20 mouse cellular contexts compared by ENCODE assay signal in the genomic region with DNA sequence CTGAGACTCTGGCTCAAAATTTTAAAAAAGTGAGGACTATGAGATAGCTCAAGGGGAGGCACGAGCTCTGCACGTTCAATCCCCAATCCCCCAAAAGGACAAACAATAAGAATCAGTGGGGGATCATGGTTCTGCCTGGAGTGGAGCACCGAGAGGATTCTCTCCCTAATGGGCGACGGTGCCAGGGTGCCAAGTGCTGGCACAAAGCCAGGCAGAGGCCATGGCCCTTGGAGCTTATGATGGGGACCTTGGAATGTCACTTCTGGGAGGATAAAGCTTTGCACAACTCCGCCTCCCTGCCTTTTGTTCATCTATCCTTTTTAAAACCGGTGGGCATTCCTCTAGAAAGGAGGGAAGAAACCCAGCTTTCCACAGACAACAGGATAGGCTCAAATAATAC. TPM values are rescaled to one million over a fixed set of nuclear protein-coding genes. Genes with fewer than 3 reads are reported as not detected.
A peak's percentile ranks its signal among the peaks of the same experiment; 100 is the strongest.
DNase-seq lines count a peak whose midpoint lies in the region; ATAC-seq and TF ChIP-seq lines count a peak whose summit lies in the region.
"Had no signal": no experiment of that assay in that cellular context is flagged by ENCODE, and none has a peak within 500 bp of the region (broad histone marks: within the 10 kb centered on the region; RNA-seq: fewer than 3 reads in every experiment).

No protein-coding gene starts in this region.

- H3K79me2 ChIP-seq in myocyte (ENCODE audit: control insufficient read depth, insufficient read depth): no peaks in the 10 kb centered on the region

- no peak overlapping the region for H3K9ac ChIP-seq in midbrain, embryonic 11.5 days (ENCODE audit: low read length)
- no peak overlapping the region for H3K9ac ChIP-seq in forebrain, embryonic 11.5 days (ENCODE audit: low read length)
- H3K9ac ChIP-seq: forebrain, embryonic 15.5 days; hindbrain, embryonic 12.5 days; hindbrain, embryonic 15.5 days had no signal

- no peaks in the 10 kb centered on the region for H3K4me1 ChIP-seq in midbrain, embryonic 11.5 days (ENCODE audit: control insufficient read depth, insufficient read depth, low read length)
- H3K4me1 ChIP-seq in midbrain, embryonic 10.5 days: no peaks in the 10 kb centered on the region
- no peaks in the 10 kb centered on the region for H3K4me1 ChIP-seq in forebrain, embryonic 11.5 days (replicated peaks; ENCODE audit: control insufficient read depth, insufficient read depth, low read length)
- H3K4me1 ChIP-seq: forebrain, embryonic 10.5 days; forebrain, embryonic 15.5 days; hindbrain, embryonic 12.5 days; hindbrain, embryonic 15.5 days had no signal

- H3K27me3 ChIP-seq in midbrain, embryonic 11.5 days (ENCODE audit: control insufficient read depth, insufficient read depth, low read length): no peaks in the 10 kb centered on the region
- H3K27me3 ChIP-seq in midbrain, embryonic 10.5 days (ENCODE audit: low read depth, poor library complexity, severe bottlenecking): no peaks in the 10 kb centered on the region
- no peaks in the 10 kb centered on the region for H3K27me3 ChIP-seq in myocyte (ENCODE audit: control insufficient read depth, insufficient read depth, insufficient read length)
- H3K27me3 ChIP-seq in forebrain, embryonic 11.5 days (ENCODE audit: control insufficient read depth, insufficient read depth, low read length): no peaks in the 10 kb centered on the region
- H3K27me3 ChIP-seq: forebrain, embryonic 15.5 days; hindbrain, embryonic 12.5 days; hindbrain, embryonic 15.5 days had no signal

- TF ChIP-seq POLR2A in myocyte (IDR thresholded peaks at IDR 0.05; ENCODE audit: insufficient read length, low read depth): no peak

- H3K4me3 ChIP-seq in midbrain, embryonic 11.5 days (ENCODE audit: low read depth, low read length): no peak overlapping the region
- H3K4me3 ChIP-seq in midbrain, embryonic 10.5 days: no peak overlapping the region
- no peak overlapping the region for H3K4me3 ChIP-seq in myocyte
- no peak overlapping the region for H3K4me3 ChIP-seq in forebrain, embryonic 11.5 days (ENCODE audit: low read depth, low read length)
- H3K4me3 ChIP-seq: forebrain, embryonic 10.5 days; forebrain, embryonic 15.5 days; hindbrain, embryonic 12.5 days; hindbrain, embryonic 15.5 days had no signal

- no peaks in the 10 kb centered on the region for H3K36me3 ChIP-seq in midbrain, embryonic 11.5 days (ENCODE audit: control insufficient read depth, insufficient read depth, low read length)
- peaks cover 51% of the 10 kb centered on the region for H3K36me3 ChIP-seq in midbrain, embryonic 10.5 days
- peaks cover 5% of the 10 kb centered on the region for H3K36me3 ChIP-seq in myocyte (ENCODE audit: control insufficient read depth, insufficient read depth)
- no peaks in the 10 kb centered on the region for H3K36me3 ChIP-seq in forebrain, embryonic 11.5 days (ENCODE audit: control insufficient read depth, insufficient read depth, low read length)
- H3K36me3 ChIP-seq: forebrain, embryonic 15.5 days; hindbrain, embryonic 15.5 days had no signal

- H3K4me2 ChIP-seq in midbrain, embryonic 11.5 days: no peak overlapping the region
- H3K4me2 ChIP-seq in myocyte (ENCODE audit: low read depth): peak overlapping the region; percentile 50
- no peak overlapping the region for H3K4me2 ChIP-seq in forebrain, embryonic 11.5 days (ENCODE audit: low read depth, low read length, severe bottlenecking)
- H3K4me2 ChIP-seq: forebrain, embryonic 15.5 days; heart, embryonic 11.5 days; hindbrain, embryonic 12.5 days; hindbrain, embryonic 15.5 days had no signal

- WGBS in midbrain, embryonic 11.5 days: 67% methylated on average over 7 of the region's 7 CpGs
- 65% methylated on average over 7 of the region's 7 CpGs for WGBS in midbrain, embryonic 10.5 days
- 59% methylated on average over 7 of the region's 7 CpGs for WGBS in forebrain, embryonic 11.5 days

- no peak overlapping the region for H3ac ChIP-seq in myocyte (ENCODE audit: control insufficient read depth, insufficient read length)

- H3K9me3 ChIP-seq in midbrain, embryonic 11.5 days (ENCODE audit: control insufficient read depth, low read length): no peaks in the 10 kb centered on the region
- H3K9me3 ChIP-seq in midbrain, embryonic 10.5 days (replicated peaks): no peaks in the 10 kb centered on the region
- H3K9me3 ChIP-seq in forebrain, embryonic 11.5 days (ENCODE audit: control insufficient read depth, low read length): no peaks in the 10 kb centered on the region
- H3K9me3 ChIP-seq: forebrain, embryonic 10.5 days; forebrain, embryonic 15.5 days; hindbrain, embryonic 12.5 days; hindbrain, embryonic 15.5 days had no signal

- ATAC-seq in midbrain, embryonic 11.5 days (ENCODE audit: low FRiP score): no peak
- ATAC-seq in forebrain, embryonic 11.5 days (replicated peaks; ENCODE audit: low FRiP score): no peak
- ATAC-seq: activated CD4-positive, CD25-positive, alpha-beta regulatory T cell, adult 4 months; forebrain, embryonic 15.5 days; intestine, postnatal 0 days had no signal

- DNase-seq in adrenal gland, adult (ENCODE audit: inconsistent age in 2 of 2, low spot score in 1 of 2): peak; percentile 46 to 83
- DNase-seq in adrenal gland, postnatal 4 days (ENCODE audit: low spot score in 2 of 2): no peak
- DNase-seq in midbrain, embryonic 11.5 days (ENCODE audit: low spot score, missing footprints): peak; percentile 45
- no peak for DNase-seq in midbrain, embryonic 10.5 days (ENCODE audit: low spot score)
- DNase-seq in adrenal gland, postnatal 14 days: peak; percentile 73
- no peak for DNase-seq in forebrain, embryonic 11.5 days (ENCODE audit: low spot score)
- no peak for DNase-seq in right cerebral cortex, postnatal 14 days
- DNase-seq: cerebellum, adult 11-12 months; cerebellum, adult 8-10 months; cerebellum, postnatal 36 days; embryo, embryonic 11 days; heart, adult 11 months had no signal

- no peak overlapping the region for H3K27ac ChIP-seq in midbrain, embryonic 11.5 days (ENCODE audit: low read depth, low read length)
- H3K27ac ChIP-seq in midbrain, embryonic 10.5 days (replicated peaks): no peak overlapping the region
- no peak overlapping the region for H3K27ac ChIP-seq in forebrain, embryonic 11.5 days (ENCODE audit: low read depth, low read length)
- H3K27ac ChIP-seq: forebrain, embryonic 10.5 days; forebrain, embryonic 15.5 days; hindbrain, embryonic 12.5 days; hindbrain, embryonic 15.5 days had no signal

TF ChIP-seq in myocyte, 11 proteins besides CTCF, POLR2A, EP300 and RAD21:
- TF ChIP-seq REST (IDR thresholded peaks at IDR 0.05; ENCODE audit: insufficient read depth, insufficient read length) (no peak), MYOD1 (IDR thresholded peaks at IDR 0.05; ENCODE audit: control insufficient read depth in 1 of 3, insufficient read length in 2 of 3, low read depth in 2 of 3) (no peak), POLR2AphosphoS2 (IDR thresholded peaks at IDR 0.05; ENCODE audit: insufficient read length, low read depth) (no peak), MAX (IDR thresholded peaks at IDR 0.05; ENCODE audit: low read depth) (no peak), USF1 (IDR thresholded peaks at IDR 0.05; ENCODE audit: low read depth) (no peak), TCF12 (IDR thresholded peaks at IDR 0.05; ENCODE audit: insufficient read depth, poor library complexity, severe bottlenecking) (no peak), E2F4 (IDR thresholded peaks at IDR 0.05; ENCODE audit: insufficient read depth) (no peak), SRF (IDR thresholded peaks at IDR 0.05; ENCODE audit: control insufficient read depth, insufficient read length, low read depth) (no peak), TCF3 (IDR thresholded peaks at IDR 0.05; ENCODE audit: insufficient read length, low read depth) (no peak), MYOG (IDR thresholded peaks at IDR 0.05; ENCODE audit: control insufficient read depth in 1 of 3, insufficient read depth in 1 of 3, insufficient read length in 2 of 3, low read depth in 2 of 3) (no peak), CEBPB (IDR thresholded peaks at IDR 0.05; ENCODE audit: insufficient read depth, poor library complexity, severe bottlenecking) (no peak)

RNA-seq across cellular contexts. Expression of a gene that starts 12.8 kb away (rescaled TPM):
- 10 to 100 TPM; 15.2 to 18.9 TPM for total RNA-seq in adrenal gland, postnatal 4 days (2021)
- polyA plus RNA-seq in midbrain, embryonic 11.5 days (2014; fragmentation: Nextera tagmentation; extraction: Ambion mirVana): 20.9 and 22.0 TPM in 2 replicates
- polyA plus RNA-seq in midbrain, embryonic 10.5 days (2016; fragmentation: Nextera tagmentation; extraction: Ambion mirVana): 19.9 and 22.3 TPM in 2 replicates
- 7.9 and 9.2 TPM in 2 replicates for total RNA-seq in adrenal gland, postnatal 14 days (2021)
- 34.4 TPM for polyA plus RNA-seq in myocyte (2012; fragmentation: generic; extraction: Trizol)
- 18.3 and 21.4 TPM in 2 replicates for polyA plus RNA-seq in forebrain, embryonic 11.5 days (2014; fragmentation: Nextera tagmentation; extraction: Ambion mirVana)

RNA-seq across cellular contexts. Expression of a gene that starts 28.7 kb away (rescaled TPM):
- 100 to 1,000 TPM; 311 to 322 TPM for total RNA-seq in adrenal gland, postnatal 4 days (2021)
- 274 and 282 TPM in 2 replicates for polyA plus RNA-seq in midbrain, embryonic 11.5 days (2014; fragmentation: Nextera tagmentation; extraction: Ambion mirVana)
- polyA plus RNA-seq in midbrain, embryonic 10.5 days (2016; fragmentation: Nextera tagmentation; extraction: Ambion mirVana): 221 and 223 TPM in 2 replicates
- 348 and 368 TPM in 2 replicates for total RNA-seq in adrenal gland, postnatal 14 days (2021)
- 531 TPM for polyA plus RNA-seq in myocyte (2012; fragmentation: generic; extraction: Trizol)
- 240 and 251 TPM in 2 replicates for polyA plus RNA-seq in forebrain, embryonic 11.5 days (2014; fragmentation: Nextera tagmentation; extraction: Ambion mirVana)

Comparison
In these comparisons a context has a peak if more than half of its experiments do, and no peak if none do; other contexts are left out.
1. DNase-seq: peak in adrenal gland, adult (2 of 2), midbrain, embryonic 11.5 days (single experiment) and adrenal gland, postnatal 14 days (single experiment); none in adrenal gland, postnatal 4 days (0 of 2), midbrain, embryonic 10.5 days (single experiment), forebrain, embryonic 11.5 days (single experiment) and right cerebral cortex, postnatal 14 days (single experiment).